Comparison of ENCODE assay signal across 9 mouse cellular contexts in genomic region chr6:127565951-127566732, GRCm38 (mm10). TPM values are rescaled to one million over a fixed set of nuclear protein-coding genes. Genes with fewer than 3 reads are reported as not detected.
DNase-seq lines count a peak whose midpoint lies in the region; ATAC-seq and TF ChIP-seq lines count a peak whose summit lies in the region.
"Had no signal": no experiment of that assay in that cellular context is flagged by ENCODE, and none has a peak within 500 bp of the region (broad histone marks: within the 10 kb centered on the region; RNA-seq: fewer than 3 reads in every experiment).

No protein-coding gene starts in this region.

- no peak overlapping the region for H3K4me3 ChIP-seq in embryonic facial prominence, embryonic 14.5 days (ENCODE audit: low read depth, low read length)
- no peak overlapping the region for H3K4me3 ChIP-seq in embryonic facial prominence, embryonic 10.5 days
- no peak overlapping the region for H3K4me3 ChIP-seq in lung, postnatal 0 days (ENCODE audit: low read depth, low read length)
- H3K4me3 ChIP-seq: heart, embryonic 13.5 days had no signal

- WGBS in embryonic facial prominence, embryonic 14.5 days: 80% methylated on average over 5 of the region's 7 CpGs
- 90% methylated on average over 7 of the region's 7 CpGs for WGBS in embryonic facial prominence, embryonic 10.5 days
- 43% methylated on average over 7 of the region's 7 CpGs for WGBS in lung, postnatal 0 days

- TF ChIP-seq CTCF in lung, postnatal 0 days (IDR thresholded peaks at IDR 0.05): no peak

- no peak for TF ChIP-seq EP300 in lung, postnatal 0 days (IDR thresholded peaks at IDR 0.05)

- H3K27me3 ChIP-seq in embryonic facial prominence, embryonic 14.5 days (replicated peaks; ENCODE audit: control insufficient read depth, insufficient read depth, low read length): no peaks in the 10 kb centered on the region
- no peaks in the 10 kb centered on the region for H3K27me3 ChIP-seq in embryonic facial prominence, embryonic 10.5 days (replicated peaks; ENCODE audit: low read depth, poor library complexity, severe bottlenecking)
- H3K27me3 ChIP-seq in lung, postnatal 0 days (replicated peaks; ENCODE audit: insufficient read depth, low read length): no peaks in the 10 kb centered on the region
- H3K27me3 ChIP-seq: heart, embryonic 13.5 days had no signal

- peak; percentile 30 for DNase-seq in embryonic facial prominence, embryonic 14.5 days (ENCODE audit: low spot score)
- DNase-seq in embryonic facial prominence, embryonic 10.5 days (ENCODE audit: low spot score): no peak
- DNase-seq in 3T3-L1 (ENCODE audit: low read depth, low spot score): peak; percentile 24
- peak; percentile 44 for DNase-seq in gastrocnemius, postnatal 10 days
- peak; percentile 66 for DNase-seq in lung, postnatal 0 days (ENCODE audit: low spot score)
- DNase-seq in urinary bladder, postnatal 14 days (ENCODE audit: low spot score): no peak
- DNase-seq in spleen, adult 12 weeks (ENCODE audit: low spot score): no peak

- no peak overlapping the region for H3K4me2 ChIP-seq in embryonic facial prominence, embryonic 14.5 days (ENCODE audit: low read depth, low read length)
- no peak overlapping the region for H3K4me2 ChIP-seq in lung, postnatal 0 days (replicated peaks; ENCODE audit: low read depth, low read length)
- H3K4me2 ChIP-seq: heart, embryonic 13.5 days had no signal

- no peaks in the 10 kb centered on the region for H3K4me1 ChIP-seq in embryonic facial prominence, embryonic 14.5 days (ENCODE audit: control insufficient read depth, insufficient read depth, low read length)
- H3K4me1 ChIP-seq in embryonic facial prominence, embryonic 10.5 days: peaks cover 8% of the 10 kb centered on the region
- peaks cover 2% of the 10 kb centered on the region; the same call in 1 of the 2 replicates for H3K4me1 ChIP-seq in lung, postnatal 0 days (ENCODE audit: insufficient read depth, low read depth, low read length)

- H3K9me3 ChIP-seq in embryonic facial prominence, embryonic 14.5 days (ENCODE audit: control insufficient read depth, low read length): no peaks in the 10 kb centered on the region
- H3K9me3 ChIP-seq in embryonic facial prominence, embryonic 10.5 days: no peaks in the 10 kb centered on the region
- no peaks in the 10 kb centered on the region for H3K9me3 ChIP-seq in lung, postnatal 0 days (ENCODE audit: low read length)
- H3K9me3 ChIP-seq: heart, embryonic 13.5 days had no signal

- H3K36me3 ChIP-seq in embryonic facial prominence, embryonic 14.5 days (ENCODE audit: control insufficient read depth, insufficient read depth, low read length): no peaks in the 10 kb centered on the region
- no peaks in the 10 kb centered on the region for H3K36me3 ChIP-seq in embryonic facial prominence, embryonic 10.5 days (replicated peaks)
- no peaks in the 10 kb centered on the region for H3K36me3 ChIP-seq in lung, postnatal 0 days (ENCODE audit: insufficient read depth, low read length)
- H3K36me3 ChIP-seq: heart, embryonic 13.5 days had no signal

- H3K27ac ChIP-seq in embryonic facial prominence, embryonic 14.5 days (replicated peaks; ENCODE audit: low read depth, low read length): no peak overlapping the region
- H3K27ac ChIP-seq in embryonic facial prominence, embryonic 10.5 days (replicated peaks): no peak overlapping the region
- H3K27ac ChIP-seq in lung, postnatal 0 days (ENCODE audit: low read length): no peak overlapping the region
- H3K27ac ChIP-seq: heart, embryonic 13.5 days had no signal

- H3K9ac ChIP-seq in embryonic facial prominence, embryonic 14.5 days (ENCODE audit: low read depth, low read length): no peak overlapping the region
- H3K9ac ChIP-seq in lung, postnatal 0 days (replicated peaks; ENCODE audit: low read depth): no peak overlapping the region
- H3K9ac ChIP-seq: heart, embryonic 13.5 days had no signal

- no peak for ATAC-seq in embryonic facial prominence, embryonic 14.5 days (ENCODE audit: low read depth)
- peak; percentile 45 for ATAC-seq in lung, postnatal 0 days
- ATAC-seq in inflammation-experienced regulatory T-cells, adult 6 months: no peak

RNA-seq across cellular contexts. Expression of gene Cracr2a, which starts 5.0 kb away (rescaled TPM):
- 1.0 and 1.1 TPM in 2 replicates for polyA plus RNA-seq in embryonic facial prominence, embryonic 14.5 days (2014; fragmentation: Nextera tagmentation; extraction: Ambion mirVana)
- polyA plus RNA-seq in embryonic facial prominence, embryonic 10.5 days (2016; fragmentation: Nextera tagmentation; extraction: Ambion mirVana): 0.79 and 1.2 TPM in 2 replicates
- 1 to 10 TPM; 1.5 to 1.7 TPM for total RNA-seq in gastrocnemius, postnatal 10 days (2021)
- 5.4 and 6.5 TPM in 2 replicates for polyA plus RNA-seq in lung, postnatal 0 days (2015; fragmentation: Nextera tagmentation; extraction: Ambion mirVana)
- 10 to 100 TPM; 11.7 to 14.8 (median 12.9) TPM for polyA plus RNA-seq in inflammation-experienced regulatory T-cells, adult 6 months (2017; shearing (Covaris generic))

Comparison
In these comparisons a context has a peak if more than half of its experiments do, and no peak if none do; other contexts are left out.
1. DNase-seq: peak in embryonic facial prominence, embryonic 14.5 days (single experiment), 3T3-L1 (single experiment), gastrocnemius, postnatal 10 days (single experiment) and lung, postnatal 0 days (single experiment); none in embryonic facial prominence, embryonic 10.5 days (single experiment), urinary bladder, postnatal 14 days (single experiment) and spleen, adult 12 weeks (single experiment).